Mouse (Mus musculus): ENCODE measurements at regions not wholly inside any gene's neighbourhood (a gene's known extent, or its start where the extent isn't known, plus 50 kb on each side); places are given as distances from the start of the nearest gene placed in this dataset.
A peak's percentile ranks its signal among the peaks of the same experiment; 100 is the strongest.

DNA sequence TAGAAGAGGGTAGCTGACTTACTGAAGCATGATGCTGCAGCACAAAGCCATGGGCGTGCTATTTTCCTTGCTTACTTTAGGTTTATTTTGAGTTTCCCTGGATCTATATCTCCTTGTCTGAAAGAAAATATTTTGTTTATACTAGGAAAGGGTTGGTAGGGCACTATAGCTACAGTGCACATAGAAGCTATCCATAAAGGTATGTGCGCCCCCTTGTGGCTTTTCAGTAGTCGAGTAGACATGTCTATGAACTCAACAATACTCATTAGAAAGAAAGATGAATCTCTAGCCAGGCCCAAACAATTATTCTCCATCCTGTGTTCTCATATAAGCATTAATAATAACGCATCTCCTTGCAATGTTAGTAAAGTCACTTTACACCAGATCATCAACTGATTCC is 114.3 kb downstream of the Rab38 start:
- TF ChIP-seq CTCF (IDR thresholded peaks at IDR 0.05) = peak; percentile 77
- TF ChIP-seq EP300 (IDR thresholded peaks at IDR 0.05) = no peak
